In the genomic region with DNA sequence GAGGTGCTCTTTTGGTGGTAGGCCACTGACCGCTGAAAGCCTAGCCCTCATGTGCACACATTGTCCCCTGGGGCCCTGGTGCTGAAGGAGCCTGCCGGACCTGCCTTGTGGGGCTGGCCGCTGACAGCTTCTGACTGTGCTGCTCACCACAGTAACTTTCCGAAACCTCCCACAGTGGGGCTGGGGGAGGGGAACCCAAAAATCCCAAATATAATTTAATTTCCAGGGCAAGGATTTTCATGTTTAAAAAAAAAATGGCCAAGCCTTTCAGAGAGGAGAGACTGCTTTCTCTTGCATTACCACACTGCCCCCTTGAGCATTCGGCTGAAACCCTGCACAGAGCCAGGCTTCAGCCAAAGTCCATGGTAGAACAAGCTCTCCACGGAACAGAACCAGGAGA, we compare ENCODE assay signal across 8 mouse cellular contexts.
DNase-seq lines count a peak whose midpoint lies in the region; ATAC-seq and TF ChIP-seq lines count a peak whose summit lies in the region.

No protein-coding gene starts in this region.

- H3K79me2 ChIP-seq in heart, adult 2 months (replicated peaks; ENCODE audit: control insufficient read depth, insufficient read depth, low read length): no peaks in the 10 kb centered on the region

- no peaks in the 10 kb centered on the region for H3K9me3 ChIP-seq in heart, embryonic 11.5 days (replicated peaks; ENCODE audit: control insufficient read depth, low read length)
- H3K9me3 ChIP-seq in lung, embryonic 14.5 days (ENCODE audit: low read depth, low read length): no peaks in the 10 kb centered on the region

- H3K4me3 ChIP-seq in heart, adult 2 months: no peak overlapping the region
- no peak overlapping the region for H3K4me3 ChIP-seq in heart, embryonic 11.5 days (ENCODE audit: low read depth, low read length)
- no peak overlapping the region for H3K4me3 ChIP-seq in lung, embryonic 14.5 days (ENCODE audit: low read depth, low read length)
- H3K4me3 ChIP-seq in testis, adult 2 months (ENCODE audit: control insufficient read depth, low read depth, low read length): no peak overlapping the region

- WGBS in heart, adult 2 months: 54% methylated on average over 6 of the region's 6 CpGs
- 45% methylated on average over 6 of the region's 6 CpGs for WGBS in heart, embryonic 11.5 days (ENCODE audit: insufficient replicate concordance)
- 16% methylated on average over 6 of the region's 6 CpGs for WGBS in lung, embryonic 14.5 days

- ATAC-seq in heart, embryonic 11.5 days (replicated peaks; ENCODE audit: insufficient number of reproducible peaks, low FRiP score, low TSS enrichment): no peak
- peak; percentile 86 for ATAC-seq in lung, embryonic 14.5 days (ENCODE audit: insufficient read depth)

- H3K27ac ChIP-seq in heart, adult 2 months: no peak overlapping the region
- H3K27ac ChIP-seq in heart, embryonic 11.5 days (ENCODE audit: low read depth, low read length): no peak overlapping the region
- H3K27ac ChIP-seq in lung, embryonic 14.5 days (ENCODE audit: low read depth): no peak overlapping the region
- H3K27ac ChIP-seq in testis, adult 2 months (ENCODE audit: control insufficient read depth, insufficient read depth, low read depth, low read length): no peak overlapping the region

- intact Hi-C loops in heart, adult 2 months (cut with DNase I): no loop called here

- no peak for DNase-seq in heart, adult 2 months
- DNase-seq in adrenal gland, postnatal 36 days: peak; percentile 39 to 64
- peak; percentile 29 to 68 for DNase-seq in frontal cortex, adult 2 months (ENCODE audit: extremely low spot score in 1 of 2, low spot score in 1 of 2)
- peak; percentile 47 to 52 for DNase-seq in kidney, postnatal 25 days
- peak; percentile 90 for DNase-seq in lung, embryonic 14.5 days
- DNase-seq in thymus, postnatal 36 days: no peak

- no peak overlapping the region for H3K4me2 ChIP-seq in heart, embryonic 11.5 days
- H3K4me2 ChIP-seq in lung, embryonic 14.5 days: peak overlapping the region; percentile 15; the same call in 1 of the 2 replicates

- TF ChIP-seq CTCF in heart, adult 2 months (IDR thresholded peaks at IDR 0.05): peak; percentile 50
- TF ChIP-seq CTCF in lung, embryonic 14.5 days (IDR thresholded peaks at IDR 0.05; ENCODE audit: low read depth): peak; percentile 85
- peak; percentile 47; the same call in 1 of the 2 replicates for TF ChIP-seq CTCF in testis, adult 2 months (IDR thresholded peaks at IDR 0.05; ENCODE audit: control insufficient read depth, insufficient read depth, insufficient replicate concordance, low read depth, low read length)

- no peak overlapping the region for H3K9ac ChIP-seq in heart, adult 2 months (ENCODE audit: low read depth, low read length)
- no peak overlapping the region for H3K9ac ChIP-seq in heart, embryonic 11.5 days (ENCODE audit: low read depth, low read length)
- H3K9ac ChIP-seq in lung, embryonic 14.5 days: no peak overlapping the region

- TF ChIP-seq POLR2A in heart, adult 2 months (IDR thresholded peaks at IDR 0.05; ENCODE audit: insufficient read depth, low read depth, low read length): no peak
- no peak for TF ChIP-seq POLR2A in testis, adult 2 months (IDR thresholded peaks at IDR 0.05; ENCODE audit: control insufficient read depth, low read depth, low read length)

- TF ChIP-seq EP300 in heart, adult 2 months (IDR thresholded peaks at IDR 0.05; ENCODE audit: insufficient read depth, low read depth, low read length): no peak

- no peaks in the 10 kb centered on the region for H3K36me3 ChIP-seq in heart, adult 2 months (ENCODE audit: control insufficient read depth, insufficient read depth, low read length)
- H3K36me3 ChIP-seq in heart, embryonic 11.5 days (ENCODE audit: control insufficient read depth, insufficient read depth, low read length): no peaks in the 10 kb centered on the region
- H3K36me3 ChIP-seq in lung, embryonic 14.5 days (ENCODE audit: insufficient read depth): no peaks in the 10 kb centered on the region
- no peaks in the 10 kb centered on the region for H3K36me3 ChIP-seq in testis, adult 2 months (ENCODE audit: control insufficient read depth, insufficient read depth, low read length)

- H3K4me1 ChIP-seq in heart, adult 2 months (ENCODE audit: control insufficient read depth, insufficient read depth, low read length): no peaks in the 10 kb centered on the region
- peaks cover 4% of the 10 kb centered on the region; the same call in 1 of the 2 replicates for H3K4me1 ChIP-seq in heart, embryonic 11.5 days (ENCODE audit: control insufficient read depth, insufficient read depth, low read length)
- H3K4me1 ChIP-seq in lung, embryonic 14.5 days (ENCODE audit: insufficient read depth): no peaks in the 10 kb centered on the region
- H3K4me1 ChIP-seq in testis, adult 2 months (ENCODE audit: control insufficient read depth, insufficient read depth, low read length): no peaks in the 10 kb centered on the region

- H3K27me3 ChIP-seq in heart, adult 2 months (ENCODE audit: control insufficient read depth, insufficient read depth, low read length): no peaks in the 10 kb centered on the region
- 0 out of 2 replicates have a peak, but pooled peaks cover 2% of the 10 kb centered on the region for H3K27me3 ChIP-seq in heart, embryonic 11.5 days (ENCODE audit: control insufficient read depth, insufficient read depth, low read length)
- H3K27me3 ChIP-seq in lung, embryonic 14.5 days (ENCODE audit: insufficient read depth, low read length): no peaks in the 10 kb centered on the region
- H3K27me3 ChIP-seq in testis, adult 2 months (ENCODE audit: control insufficient read depth, insufficient read depth, low read length): no peaks in the 10 kb centered on the region

Comparison
In these comparisons a context has a peak if more than half of its experiments do, and no peak if none do; other contexts are left out.
1. DNase-seq: peak in adrenal gland, postnatal 36 days (2 of 2), frontal cortex, adult 2 months (2 of 2), kidney, postnatal 25 days (2 of 2) and lung, embryonic 14.5 days (single experiment); none in heart, adult 2 months (0 of 2) and thymus, postnatal 36 days (0 of 2).
2. Peak in every context shown above with its lines, with median percentiles within 50 percentile points of each other: CTCF ChIP-seq.